Mouse (Mus musculus) frontal cortex, postnatal 36 days (tissue): ENCODE results near the gene Gm32742.
"Not testable (repeated sequence)": the region's sequence is repeated elsewhere in the genome, so short reads cannot be mapped to it uniquely, and the experiment has no call there.

Experiments used
- DNase-seq, 2 experiments: peaks; one replicate each; pipeline ENCODE4 v3.0.0; 2022; ENCODE audit warnings: low spot score in 2 of 2

Gm32742 gene

GRCm38 (mm10) chr9:51152079-51152752 lies 13.1 kb downstream of the Gm32742 start:
- DNase-seq, result peak; percentile 60 to 83

GRCm38 (mm10) chr9:51147294-51147693 lies 18.0 kb downstream of the Gm32742 start:
- DNase-seq, result no peak

- DNase-seq, result peak in 1 of 2 experiments; percentile 25
Measured at GRCm38 (mm10) chr9:51146496-51146895, 18.8 kb downstream of the Gm32742 start.

- no peak for DNase-seq
Measured at GRCm38 (mm10) chr9:51144218-51144617, 21.1 kb downstream of the Gm32742 start.

- no peak for DNase-seq
Measured at GRCm38 (mm10) chr9:51143437-51143836, 21.9 kb downstream of the Gm32742 start.

- no peak for DNase-seq
Measured at GRCm38 (mm10) chr9:51140711-51141110, 24.6 kb downstream of the Gm32742 start.

GRCm38 (mm10) chr9:51139401-51139800 lies 25.9 kb downstream of the Gm32742 start:
- DNase-seq, result not testable (repeated sequence)

GRCm38 (mm10) chr9:51138301-51138700 lies 27.0 kb downstream of the Gm32742 start:
- DNase-seq, result no peak

- no peak for DNase-seq
Measured at GRCm38 (mm10) chr9:51137836-51138235, 27.5 kb downstream of the Gm32742 start.

- DNase-seq, result no peak
Measured at GRCm38 (mm10) chr9:51137432-51137831, 27.9 kb downstream of the Gm32742 start.

- peak; percentile 16 to 36 for DNase-seq
Measured at GRCm38 (mm10) chr9:51136985-51137384, 28.3 kb downstream of the Gm32742 start.

- no peak for DNase-seq
Measured at GRCm38 (mm10) chr9:51114767-51115166, 50.5 kb downstream of the Gm32742 start.

- no peak for DNase-seq
Measured at GRCm38 (mm10) chr9:51105751-51106150, 59.6 kb downstream of the Gm32742 start.

GRCm38 (mm10) chr9:51103808-51104514 lies 61.4 kb downstream of the Gm32742 start:
- peak in 1 of 2 experiments; percentile 5 for DNase-seq

GRCm38 (mm10) chr9:51102963-51103807 lies 62.1 kb downstream of the Gm32742 start:
- DNase-seq, result peak; percentile 42 to 47

- DNase-seq, result peak in 1 of 2 experiments; percentile 24
Measured at GRCm38 (mm10) chr9:51101756-51102425, 63.4 kb downstream of the Gm32742 start, which contains the start of gene 4833427G06Rik. Gene 4833427G06Rik, minus strand, starts transcription at chr9:51102078.

GRCm38 (mm10) chr9:51096306-51096705 lies 69.0 kb downstream of the Gm32742 start:
- DNase-seq, result no peak

- DNase-seq, result no peak
Measured at GRCm38 (mm10) chr9:51093697-51094096, 71.6 kb downstream of the Gm32742 start.

- DNase-seq, result no peak
Measured at GRCm38 (mm10) chr9:51081614-51082013, 83.7 kb downstream of the Gm32742 start.
